Mouse (Mus musculus): ENCODE results near the gene Mzt1. TPM values are rescaled to one million over a fixed set of nuclear protein-coding genes. Genes with fewer than 3 reads are reported as not detected.
"Not testable (repeated sequence)": the region's sequence is repeated elsewhere in the genome, so short reads cannot be mapped to it uniquely, and the experiment has no call there.

Gene Mzt1
- 10 to 100 TPM; 56.1 to 58.4 TPM for polyA plus RNA-seq (2017; shearing (Covaris generic))

DNA sequence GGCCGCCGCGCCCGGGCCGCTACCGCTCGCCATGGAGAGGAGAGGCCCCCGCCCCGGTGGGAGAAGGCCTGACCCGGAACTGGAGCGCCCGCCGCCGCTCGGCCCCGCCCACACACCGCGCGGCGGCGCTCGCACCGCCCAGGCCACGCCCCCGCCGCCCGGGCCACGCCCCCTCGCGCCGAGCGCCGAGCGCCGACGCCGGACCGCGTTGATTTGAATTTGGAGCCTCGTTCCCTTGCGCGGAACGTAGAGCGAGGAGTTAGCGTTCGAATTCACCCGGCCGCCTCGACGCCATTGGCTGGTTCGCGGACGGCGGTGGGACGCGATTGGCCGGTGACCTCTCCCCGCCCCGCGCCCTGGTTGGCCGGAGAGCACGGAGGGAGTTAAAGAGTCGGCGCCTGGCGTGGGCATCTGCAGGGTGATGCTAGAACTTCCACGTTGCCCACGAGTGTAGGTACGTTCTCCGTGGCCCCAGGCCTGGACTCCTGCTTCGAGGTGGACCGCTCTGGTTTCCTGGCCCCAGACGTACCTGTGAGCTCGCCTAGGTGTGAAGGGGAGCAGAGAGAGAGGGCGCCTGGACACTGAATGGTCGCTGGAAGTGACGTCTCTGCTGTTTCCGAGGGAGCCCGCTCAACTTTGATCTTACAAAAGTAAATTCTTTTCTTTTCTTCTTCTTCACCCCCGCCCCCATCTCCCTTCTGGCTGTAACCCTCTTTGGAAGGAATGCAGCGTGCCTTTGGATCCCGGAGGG lies at the start of gene Mzt1, which contains the start of gene Bora:
TSS of gene Mzt1 (minus strand) at position 104 of the 751 bp plus-strand sequence.
TSS of gene Bora (plus strand) at position 192 of the 751 bp plus-strand sequence.
- ATAC-seq = peak; percentile 82

DNA sequence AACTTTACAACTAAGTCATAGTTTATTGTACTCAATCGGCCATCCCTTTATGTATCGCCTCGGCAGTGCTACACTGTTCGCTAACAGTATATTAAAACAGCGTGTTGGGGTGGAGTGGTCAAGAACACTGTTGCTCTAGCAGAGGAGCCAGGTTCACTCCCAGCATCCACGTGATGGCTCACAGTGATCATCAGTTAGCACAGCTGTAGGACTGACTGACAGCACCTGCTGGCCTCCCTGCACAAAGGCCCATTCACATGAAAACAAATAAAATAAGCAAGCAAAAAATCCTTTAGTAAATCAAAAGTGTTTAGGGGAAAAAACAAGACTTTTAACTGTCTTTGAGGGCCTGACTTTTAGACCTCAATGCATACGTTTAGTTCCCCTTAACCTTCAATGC lies 43.0 kb upstream of the Mzt1 start:
- no peak for ATAC-seq

DNA sequence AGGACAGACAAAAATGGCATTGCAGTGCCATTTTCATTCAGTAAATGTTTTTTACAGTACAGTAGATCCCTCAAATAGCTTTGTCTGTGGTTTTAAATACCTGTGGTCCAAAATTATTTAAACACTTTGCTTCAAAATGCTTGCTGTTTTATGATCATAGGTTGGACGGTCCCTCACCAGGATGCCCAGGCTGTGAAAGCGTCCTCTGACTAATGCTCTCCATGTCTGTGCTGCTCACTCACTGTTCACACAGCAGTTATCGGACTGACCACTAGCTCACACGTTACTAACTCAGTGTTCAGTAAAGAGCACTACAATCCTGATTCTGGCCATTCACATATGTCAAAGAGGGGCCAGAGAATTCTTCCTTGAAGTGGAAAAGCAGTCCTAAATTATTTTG lies 25.2 kb upstream of the Mzt1 start:
- no peak for ATAC-seq

DNA sequence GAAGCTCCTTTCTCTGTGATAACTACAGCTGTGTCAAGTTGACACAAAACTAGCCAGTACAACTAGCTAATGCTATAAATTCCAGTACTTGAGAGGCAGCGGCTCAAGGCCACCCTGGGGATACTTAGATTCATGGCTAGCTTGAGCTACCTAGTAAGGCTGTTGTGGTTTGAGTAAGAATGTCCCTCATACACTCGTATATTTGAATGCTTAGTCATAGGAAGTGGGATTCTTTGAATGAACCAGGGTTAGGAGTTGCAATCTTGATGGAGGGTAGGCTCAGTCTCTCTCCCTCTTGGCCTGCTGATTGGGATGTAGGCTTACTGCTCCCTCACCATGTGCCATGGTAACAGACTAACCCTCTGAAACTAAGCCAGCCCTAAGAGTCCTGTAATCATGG lies 17.2 kb upstream of the Mzt1 start:
- ATAC-seq = no peak

DNA sequence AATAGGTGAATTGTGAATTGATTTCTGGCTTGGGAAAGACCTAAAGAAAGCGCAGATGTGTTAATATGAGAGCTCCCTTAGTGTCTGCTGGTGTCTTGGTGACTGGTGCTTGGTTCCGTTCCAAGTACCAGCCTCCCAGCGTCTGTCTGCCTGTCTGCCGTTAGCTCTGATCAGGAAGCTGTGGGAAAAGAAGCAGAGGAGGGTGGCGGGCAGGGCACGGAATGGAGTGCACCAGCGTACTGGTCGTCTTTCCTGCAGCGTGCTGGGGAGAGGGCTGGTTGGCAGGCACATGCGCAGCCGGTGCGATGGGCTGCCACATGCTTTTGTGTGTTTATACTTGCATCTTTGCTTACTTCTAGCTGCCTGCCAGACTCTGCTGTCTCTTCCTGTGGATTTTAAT lies 14.7 kb upstream of the Mzt1 start:
- ATAC-seq = no peak

DNA sequence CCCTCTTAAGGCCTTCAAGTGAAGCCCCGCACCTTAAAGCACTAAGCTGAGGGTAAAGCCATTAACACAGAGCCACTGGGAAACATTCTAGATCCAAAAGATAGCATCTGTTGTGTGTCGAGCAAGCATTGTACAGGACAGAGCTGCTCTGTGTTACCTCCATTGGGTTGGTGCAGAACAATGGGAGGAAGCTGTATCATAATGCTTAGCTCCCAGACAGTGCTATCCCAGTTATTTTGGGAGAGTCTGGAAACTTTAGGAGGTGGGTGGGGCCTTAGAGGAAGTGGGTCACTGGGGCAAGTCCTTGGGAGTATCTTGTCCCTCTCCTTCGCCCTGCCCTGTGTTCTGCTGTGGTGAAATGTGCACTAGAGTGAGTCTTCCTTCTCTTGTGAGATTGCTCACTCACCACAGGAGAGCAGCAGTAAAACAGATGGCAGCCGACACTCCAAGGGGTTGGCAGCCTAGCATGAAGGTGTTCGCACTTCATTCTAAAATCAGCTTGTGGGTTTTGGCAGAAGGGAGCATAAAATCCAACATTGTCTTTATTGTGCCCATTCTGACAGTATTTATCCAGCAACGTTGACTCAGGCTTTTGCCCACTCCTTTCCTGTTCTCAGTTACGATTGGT lies 13.1 kb upstream of the Mzt1 start:
- no peak for ATAC-seq

DNA sequence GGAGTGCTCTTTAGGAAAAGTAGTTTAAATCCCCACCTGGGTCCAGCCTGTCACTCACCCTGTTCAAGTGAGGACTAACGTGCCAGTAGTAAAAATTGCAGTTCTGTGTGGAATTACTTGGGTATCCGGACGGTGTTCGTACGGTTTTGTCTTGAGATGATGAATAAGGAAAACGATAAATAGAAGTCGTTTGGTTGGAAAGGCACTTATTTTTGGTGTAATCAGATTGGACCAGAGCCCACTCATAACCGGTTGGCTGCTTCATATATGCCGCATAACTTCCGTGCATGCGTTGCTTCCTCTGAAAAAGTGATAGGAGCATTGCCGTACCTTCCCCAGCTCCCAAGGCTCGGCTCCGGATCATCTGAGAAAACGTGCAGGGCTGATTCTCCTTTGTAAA lies 848 bp upstream of the Mzt1 start:
- peak; percentile 13 for ATAC-seq

DNA sequence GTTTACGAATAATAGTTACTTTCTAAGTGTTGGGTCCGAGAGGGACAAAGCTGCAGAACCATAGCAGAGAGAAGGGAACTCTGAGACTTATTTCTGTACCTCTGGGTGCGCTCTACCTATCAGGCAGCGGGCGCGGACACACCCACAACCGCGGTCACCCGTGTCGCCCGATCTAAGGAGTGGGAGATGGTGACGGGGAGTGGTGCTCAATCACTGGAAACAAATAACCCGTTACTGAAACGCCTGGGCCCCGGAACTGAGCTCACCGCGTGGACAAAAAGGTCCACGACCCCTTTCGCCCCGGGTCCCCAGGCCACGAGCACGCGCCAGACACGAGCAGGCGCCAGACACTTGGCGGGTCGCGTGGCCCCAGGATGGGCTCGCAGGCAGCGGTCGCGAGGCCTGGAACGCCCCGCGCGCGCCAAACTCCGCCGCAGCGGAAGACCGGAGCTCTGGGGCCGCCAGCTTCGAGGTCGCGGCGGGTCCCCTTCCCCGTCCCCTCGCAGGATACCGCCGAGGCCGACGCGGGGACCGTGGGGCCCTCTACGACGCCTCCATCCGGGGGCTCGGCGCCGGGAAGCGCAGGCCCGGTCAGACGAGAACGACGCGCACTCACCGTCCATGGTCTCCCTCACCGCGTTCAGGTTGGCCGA lies 430 bp downstream of the Mzt1 start:
- ATAC-seq = peak; percentile 25

DNA sequence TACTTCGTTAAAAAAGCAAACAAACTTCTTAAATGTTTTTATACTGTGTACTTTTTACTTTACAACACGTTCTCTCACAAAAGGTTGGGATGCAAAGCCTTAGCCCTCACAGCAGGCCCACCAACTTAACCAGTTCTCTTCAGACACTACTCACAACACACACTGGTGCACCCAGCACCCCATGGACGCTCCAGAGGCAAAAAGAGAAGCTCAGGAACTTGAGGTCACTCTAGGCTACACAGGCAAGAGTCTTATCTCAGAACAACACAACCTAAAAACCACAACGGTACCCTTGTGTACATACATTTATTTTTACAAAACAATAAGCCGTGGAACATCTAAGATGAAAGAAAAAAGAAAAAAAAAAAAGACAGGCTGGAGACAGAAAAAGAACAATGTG lies 1.2 kb downstream of the Mzt1 start:
- ATAC-seq = no peak

DNA sequence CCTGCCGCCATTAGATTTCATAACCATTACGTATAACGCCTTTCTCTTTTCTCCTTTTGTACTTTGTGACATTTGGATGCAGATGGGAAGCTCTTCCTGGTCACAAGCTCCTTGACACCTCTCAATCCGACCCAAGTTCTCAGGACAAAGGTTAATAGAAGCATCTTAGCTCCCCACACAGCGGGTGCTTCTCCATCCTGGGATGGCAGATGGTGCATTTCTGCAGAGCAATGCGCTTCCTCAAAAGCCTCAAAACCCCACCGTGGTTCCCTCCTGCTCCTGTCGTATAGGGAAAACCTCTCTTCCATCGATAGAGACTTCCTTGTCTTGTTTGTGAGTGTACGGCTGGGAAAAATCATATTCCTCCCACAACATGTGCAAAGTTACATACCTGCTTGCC lies 1.8 kb downstream of the Mzt1 start:
- no peak for ATAC-seq

DNA sequence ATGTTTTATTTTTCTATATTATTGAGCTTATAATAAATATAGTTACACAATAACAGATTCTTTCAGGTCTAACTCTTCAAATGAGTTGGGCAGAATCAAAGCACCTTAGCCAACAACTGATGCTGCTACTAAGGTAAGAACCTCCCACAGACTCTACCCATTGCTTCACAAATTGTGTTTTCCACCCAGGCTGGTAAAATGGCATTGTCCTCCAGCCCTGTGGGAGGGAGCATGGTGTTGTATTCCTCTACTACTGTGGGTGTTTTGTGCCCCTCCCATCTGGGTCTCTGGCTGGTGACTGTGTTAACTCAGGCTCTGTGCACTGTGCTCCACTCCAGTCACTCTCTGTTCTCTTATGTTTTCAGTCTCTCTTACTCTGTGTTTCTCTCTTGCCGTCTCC lies 2.4 kb downstream of the Mzt1 start:
- ATAC-seq = no peak

DNA sequence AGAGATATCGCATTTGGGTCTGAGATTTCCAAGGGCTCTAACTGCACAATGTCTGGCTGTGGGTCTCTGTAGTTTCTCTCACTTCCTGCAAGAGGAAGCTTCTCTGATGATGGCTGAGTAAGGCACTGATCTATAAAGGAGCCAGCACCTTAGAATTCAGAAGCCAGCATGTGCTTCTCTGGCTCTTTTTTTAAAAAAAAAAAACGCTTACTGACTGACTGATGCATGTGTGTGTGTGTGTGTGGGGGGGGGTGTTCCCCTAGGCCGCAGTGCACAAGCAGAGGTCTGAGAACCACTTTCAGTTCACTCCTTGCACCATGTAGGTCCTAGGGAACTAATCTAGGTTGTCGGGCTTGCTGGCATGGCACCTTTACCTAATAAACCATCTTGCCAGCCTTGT lies 4.5 kb downstream of the Mzt1 start:
- no peak for ATAC-seq

DNA sequence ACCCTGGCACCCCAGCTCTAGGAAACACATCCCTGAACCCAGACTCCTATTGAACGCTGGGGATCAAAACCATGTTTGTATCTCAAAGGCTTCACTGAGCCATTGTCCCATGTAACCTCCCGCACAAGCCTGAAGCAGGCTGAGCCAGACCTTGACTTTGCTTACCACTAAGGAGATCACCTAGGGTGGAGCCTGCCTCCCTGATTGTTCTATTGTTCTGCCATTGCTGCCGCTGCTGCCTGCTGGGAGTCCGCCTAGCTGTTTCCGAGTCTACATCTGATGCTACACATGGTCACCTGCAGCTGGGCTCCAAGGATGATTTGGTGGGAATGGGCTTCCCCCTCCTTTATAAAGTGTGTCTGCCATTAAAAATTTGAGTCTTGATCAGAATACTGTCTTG lies 6.6 kb downstream of the Mzt1 start:
- ATAC-seq = not testable (repeated sequence)

DNA sequence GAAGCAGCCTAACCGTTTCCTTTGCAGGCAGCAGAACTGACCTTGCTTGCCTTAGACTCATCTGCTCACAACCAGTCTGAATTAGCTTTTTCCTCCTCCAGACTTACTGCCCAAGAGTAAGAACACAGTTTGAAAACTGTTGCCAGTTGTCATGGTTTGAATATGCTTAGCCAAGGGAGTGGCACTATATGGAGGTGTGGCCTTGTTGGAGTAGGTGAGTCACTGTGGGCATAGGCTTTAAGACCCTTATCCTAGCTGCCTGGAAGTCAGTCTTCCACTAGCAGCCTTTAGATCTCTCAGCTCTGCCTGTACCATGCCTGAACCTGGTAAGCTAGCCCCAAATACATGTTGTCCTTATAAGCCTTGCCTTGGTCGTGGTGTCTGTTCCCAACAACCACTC lies 8.2 kb downstream of the Mzt1 start:
- ATAC-seq = no peak

DNA sequence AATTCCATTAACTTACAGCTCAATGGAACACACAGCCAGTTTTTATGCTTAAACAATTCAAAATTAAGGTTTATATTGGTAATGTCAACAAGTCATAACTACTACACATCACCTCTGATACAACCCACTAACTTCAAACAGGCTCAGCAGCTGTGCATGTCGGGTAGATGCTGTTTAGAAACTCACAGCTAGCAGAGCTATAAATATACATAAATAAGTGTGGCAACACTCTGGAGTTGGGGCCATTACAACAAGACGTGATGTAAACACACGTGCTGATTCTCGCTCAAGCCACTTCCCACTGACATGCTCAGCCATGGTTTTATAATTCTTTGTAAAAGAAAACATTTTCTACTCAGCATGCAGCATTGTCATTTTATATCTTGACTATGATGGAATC lies 9.9 kb downstream of the Mzt1 start:
- ATAC-seq = no peak

DNA sequence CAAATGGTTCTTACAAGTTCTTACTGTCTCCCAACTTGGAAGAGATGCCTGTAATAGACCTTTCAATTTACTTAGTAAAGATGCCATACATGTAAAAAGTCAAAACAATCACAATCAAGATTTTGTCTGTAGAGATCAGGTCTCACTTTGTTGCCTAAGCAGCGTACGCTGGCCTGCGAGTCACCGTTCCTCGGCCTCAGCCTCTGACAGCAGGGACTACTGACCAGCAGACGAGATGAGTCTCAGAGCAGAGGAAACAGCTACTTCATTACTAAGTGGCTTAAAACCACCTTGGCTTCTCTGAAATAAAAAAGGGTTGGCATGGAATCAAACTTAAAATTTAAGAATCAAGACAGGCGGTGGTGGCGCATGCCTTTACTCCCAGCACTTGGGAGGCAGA lies 11.1 kb downstream of the Mzt1 start:
- ATAC-seq = not testable (repeated sequence)

DNA sequence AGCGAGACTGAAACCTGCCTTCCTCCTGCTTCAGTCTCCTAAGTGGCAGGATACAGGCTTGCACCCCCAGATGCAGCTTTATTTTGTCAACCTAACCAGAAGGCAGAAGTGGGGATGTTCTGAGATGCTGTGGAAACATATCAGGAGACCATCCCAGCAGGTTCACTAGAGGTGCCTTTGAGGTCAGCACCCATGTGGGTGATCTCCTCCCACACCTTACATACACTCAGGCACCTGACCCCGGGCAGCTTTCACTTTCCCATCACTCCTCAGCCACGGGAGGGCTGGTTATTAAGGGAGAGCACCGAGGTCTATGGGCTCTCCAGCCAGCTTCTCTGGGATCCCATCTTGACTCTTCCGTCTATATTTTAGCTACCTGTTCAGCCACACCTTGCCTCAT lies 13.3 kb downstream of the Mzt1 start:
- peak; percentile 53 for ATAC-seq

DNA sequence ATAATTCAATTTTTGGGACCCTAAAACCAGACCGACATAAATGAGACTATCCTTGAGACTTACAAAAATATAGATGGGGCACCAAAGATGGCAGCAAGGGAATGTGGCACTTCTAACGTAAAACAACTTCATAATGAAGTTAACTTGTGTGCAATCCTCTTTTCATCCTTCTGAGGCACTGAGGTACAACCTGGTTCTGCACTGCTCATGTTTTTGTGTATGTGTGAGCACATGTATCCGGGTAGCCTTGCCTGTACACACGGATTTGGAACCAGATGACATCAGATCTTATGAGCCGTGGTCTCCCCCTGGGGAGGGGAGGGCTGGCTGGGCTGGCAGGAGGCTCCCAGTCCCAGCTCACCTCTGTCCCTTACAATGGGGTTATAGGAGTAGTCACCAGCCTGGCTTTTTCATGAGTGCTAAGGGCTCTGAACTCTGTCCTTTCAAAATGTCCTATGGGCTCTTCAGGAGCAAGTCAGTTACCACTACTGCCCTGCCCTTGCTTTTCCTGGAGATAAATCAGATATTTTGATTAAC lies 14.5 kb downstream of the Mzt1 start:
- no peak for ATAC-seq

DNA sequence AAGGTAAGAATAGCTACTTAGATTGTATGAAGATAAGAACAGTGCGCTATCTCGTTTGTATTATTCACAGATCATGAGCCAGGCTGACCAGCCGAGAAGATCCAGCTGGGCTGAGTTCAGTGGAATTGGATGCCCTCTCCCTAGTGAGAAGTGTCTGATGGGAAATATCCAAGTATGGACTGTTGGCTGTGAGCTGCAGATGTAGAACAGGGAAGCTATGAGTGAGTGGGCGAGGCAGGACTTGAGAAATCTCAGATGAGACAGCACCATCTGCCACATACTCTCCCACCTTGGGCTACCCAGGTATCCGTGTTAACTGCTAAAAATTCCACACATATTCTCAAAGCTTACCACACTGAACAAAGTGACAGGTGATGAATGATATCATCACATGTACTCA lies 15.9 kb downstream of the Mzt1 start:
- ATAC-seq = no peak

DNA sequence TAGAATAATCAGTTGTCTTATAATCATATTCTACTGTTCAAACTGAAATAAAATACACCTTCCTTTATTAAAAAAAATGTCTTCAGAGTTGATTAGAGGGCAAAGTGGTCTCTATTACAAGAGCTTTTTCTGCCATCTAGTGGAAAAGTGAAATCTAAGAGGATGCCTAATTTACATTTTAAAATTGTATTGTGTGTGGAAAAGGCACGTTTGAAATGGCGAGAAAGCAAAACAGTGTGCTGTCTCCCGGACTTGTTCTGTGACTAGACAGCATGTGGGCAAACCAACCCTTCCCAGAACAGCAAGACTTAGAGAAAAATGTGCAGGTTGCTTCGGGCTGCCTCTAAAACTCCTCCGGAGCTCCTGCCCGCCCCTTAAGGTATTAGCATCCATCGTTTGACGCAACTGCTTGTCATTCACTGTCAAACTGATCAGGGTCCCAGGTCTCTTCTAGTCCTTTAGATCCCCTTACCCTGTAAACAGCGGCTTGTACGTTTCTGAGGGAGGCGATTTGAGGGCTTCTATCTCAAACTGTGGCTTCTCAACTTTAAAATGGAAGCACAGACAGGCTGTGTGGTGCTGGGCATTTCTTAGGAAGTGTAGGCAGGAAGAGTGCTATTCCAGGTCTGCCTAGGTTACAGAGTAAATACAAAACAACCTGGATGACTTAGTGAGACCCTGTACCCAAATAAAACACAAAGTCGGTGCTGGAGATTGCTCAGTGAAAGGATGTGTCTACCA lies 23.4 kb downstream of the Mzt1 start:
- no peak for ATAC-seq

DNA sequence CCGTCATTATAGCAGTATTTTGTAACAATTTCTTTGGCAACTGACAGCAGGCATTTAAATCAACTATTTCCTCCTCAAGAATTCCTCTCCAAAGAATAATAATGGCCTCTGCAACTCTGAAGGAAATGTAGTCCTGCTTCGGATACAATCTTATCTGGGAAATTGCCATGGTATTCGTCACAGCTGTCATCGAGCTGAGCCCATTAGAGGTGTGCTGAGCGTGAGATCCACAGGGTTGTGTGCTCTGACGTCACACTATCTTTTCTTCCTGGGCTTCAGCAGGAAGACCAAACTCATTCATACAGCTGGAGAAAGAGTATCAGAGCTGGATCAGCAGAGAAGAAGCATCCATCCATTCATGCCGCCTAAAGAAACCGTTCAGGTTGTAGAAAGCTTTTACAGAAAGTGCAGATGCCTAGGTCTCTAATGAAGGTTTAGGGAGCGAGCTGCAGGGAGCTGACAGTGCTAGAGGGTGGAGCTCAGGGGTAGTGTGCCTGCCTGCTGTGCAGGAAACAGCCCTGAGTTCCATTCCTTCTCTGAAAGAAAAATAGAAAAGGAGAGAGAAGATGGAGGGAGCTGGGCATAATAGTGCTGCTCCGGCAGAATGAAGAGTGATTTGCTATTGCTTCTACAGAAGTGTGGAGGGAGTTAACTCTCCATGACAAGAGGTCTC lies 26.7 kb downstream of the Mzt1 start:
- ATAC-seq = no peak

DNA sequence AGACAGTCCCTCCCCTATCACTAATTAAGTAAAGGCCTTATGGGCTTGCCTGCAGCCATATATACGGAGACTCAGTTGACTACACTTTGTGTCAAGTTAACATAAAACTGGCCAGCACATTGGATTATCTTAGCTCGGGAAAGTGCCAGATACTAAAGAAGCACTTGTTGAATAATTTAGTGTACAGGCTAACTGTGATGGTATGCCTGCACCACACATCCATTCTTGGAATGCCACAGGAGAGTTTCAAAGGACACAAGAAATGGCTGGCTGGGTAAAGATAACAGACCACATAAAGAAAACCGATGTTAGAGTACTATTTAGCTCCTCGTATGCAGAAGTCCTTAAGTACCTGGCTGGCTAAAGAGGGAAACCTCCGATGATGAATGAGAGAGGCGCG lies 27.2 kb downstream of the Mzt1 start:
- no peak for ATAC-seq
